Mouse (Mus musculus): Measurements from ENCODE around the gene Dnajc14.
"Not testable (repeated sequence)": the region's sequence is repeated elsewhere in the genome, so short reads cannot be mapped to it uniquely, and the experiment has no call there.

Gene Dnajc14

DNA sequence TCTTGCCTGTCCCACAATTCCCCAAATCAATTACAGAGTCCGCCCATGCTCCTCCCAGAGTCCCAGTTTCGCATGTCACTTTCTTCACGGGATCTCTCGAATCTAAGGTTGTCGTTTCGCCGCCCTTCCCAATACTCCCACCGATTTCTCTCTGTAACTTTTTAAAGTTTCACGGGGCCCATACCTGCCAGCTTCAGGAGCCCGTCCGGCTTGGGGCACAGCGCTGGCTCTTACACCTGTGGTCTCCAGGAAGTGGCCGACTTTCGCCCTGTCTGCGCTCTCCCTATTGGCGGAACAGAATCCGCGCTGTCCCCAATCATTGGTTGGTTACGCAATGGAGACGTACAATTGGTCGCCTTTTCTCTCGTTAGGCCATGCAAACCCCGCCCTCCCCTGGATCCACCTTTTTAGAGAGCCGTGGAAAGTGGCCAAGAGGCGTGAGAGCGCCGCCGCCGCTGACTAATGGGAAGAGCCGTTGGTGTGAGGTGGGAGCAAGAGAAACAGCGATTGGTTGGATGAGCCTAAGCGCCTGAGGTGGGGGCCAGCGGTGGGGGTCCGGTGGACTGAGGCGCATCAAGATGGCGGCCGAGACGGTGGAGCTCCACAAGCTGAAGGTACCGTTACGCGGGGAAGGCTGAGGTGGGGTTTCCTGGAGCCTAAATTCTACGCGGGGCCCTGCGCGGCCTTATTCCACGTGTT lies 17.6 kb downstream of the Dnajc14 start, which contains the start of gene Ormdl2:
TSS of gene Ormdl2 (minus strand) at position 288 of the 699 bp plus-strand sequence.
- DNase-seq: peak; percentile 93 to 95

DNA sequence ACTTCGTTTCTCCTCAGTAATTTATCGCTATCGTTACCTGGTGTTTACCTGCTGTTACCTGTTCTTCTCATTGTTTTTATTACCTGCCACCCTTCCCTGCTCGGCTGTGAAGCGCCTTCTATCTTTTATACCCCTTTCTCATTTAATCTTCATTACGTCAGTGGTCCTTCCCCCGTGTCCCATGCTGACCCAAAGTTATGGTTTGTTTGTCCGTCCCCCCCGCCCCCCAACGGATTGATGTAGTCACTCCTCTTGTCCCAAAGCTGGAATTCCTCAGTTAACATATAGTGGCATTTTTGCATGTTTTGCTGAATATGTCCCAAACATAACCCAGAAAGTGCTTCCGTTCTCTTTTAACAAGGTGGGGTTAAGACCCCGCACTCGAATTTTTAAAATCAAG lies 18.3 kb downstream of the Dnajc14 start:
- DNase-seq: no peak

DNA sequence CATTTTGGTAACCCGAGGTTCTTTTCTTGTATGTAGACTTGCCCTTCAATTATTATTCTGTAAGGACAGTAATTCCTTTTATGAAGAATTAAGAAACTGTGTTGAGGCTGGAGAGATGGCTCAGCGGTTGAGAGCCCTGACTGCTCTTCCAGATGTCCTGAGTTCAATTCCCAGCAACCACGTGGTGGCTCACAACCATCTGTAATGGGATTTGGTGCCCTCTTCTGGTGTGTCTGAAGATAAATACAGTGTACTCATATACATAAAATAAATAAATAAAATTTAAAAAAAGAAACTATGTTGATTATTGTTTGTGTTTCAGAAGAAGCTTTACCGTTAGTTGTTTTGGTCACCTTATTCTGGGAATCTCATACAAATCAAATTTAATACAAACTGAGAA lies 19.2 kb downstream of the Dnajc14 start:
- DNase-seq: not testable (repeated sequence)

DNA sequence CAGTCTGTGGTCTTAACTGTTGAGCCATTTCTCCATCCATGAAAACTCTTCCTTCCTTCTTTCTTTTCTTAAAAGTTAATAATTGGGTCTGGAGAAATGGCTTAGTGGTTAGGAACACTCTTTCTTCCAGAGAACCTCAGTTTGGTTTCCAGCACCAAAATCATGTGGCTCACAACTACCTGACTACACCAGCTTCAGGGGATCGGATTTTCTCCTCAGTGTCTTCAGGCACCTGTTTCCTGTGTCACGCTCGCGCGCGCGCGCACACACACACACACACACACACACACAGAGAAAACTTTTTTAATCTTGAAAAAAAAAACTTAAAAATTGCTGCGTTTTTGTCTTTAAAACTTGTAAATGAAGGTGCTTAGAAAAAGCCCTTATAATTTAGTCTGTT lies 20.0 kb downstream of the Dnajc14 start:
- peak in 1 of 2 experiments; percentile 44 for DNase-seq

DNA sequence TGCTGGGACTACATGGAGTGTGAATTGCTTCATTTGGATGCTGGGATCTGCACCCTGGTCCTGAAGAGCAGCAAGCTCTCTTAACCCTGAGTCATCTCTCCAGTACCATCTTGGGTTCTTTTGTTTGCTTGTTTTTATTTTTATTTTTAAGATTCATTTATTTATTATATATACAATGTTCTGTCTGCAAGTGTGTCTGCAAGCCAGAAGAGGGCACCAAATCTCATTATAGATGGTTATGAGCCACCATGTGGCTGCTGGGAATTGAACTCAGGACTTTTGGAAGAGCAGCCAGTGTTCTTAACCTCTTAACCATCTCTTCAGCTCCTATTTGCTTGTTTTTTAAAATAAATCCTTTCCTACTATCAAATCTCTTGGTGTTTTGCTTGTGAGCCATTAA lies 33.5 kb downstream of the Dnajc14 start:
- DNase-seq: no peak

DNA sequence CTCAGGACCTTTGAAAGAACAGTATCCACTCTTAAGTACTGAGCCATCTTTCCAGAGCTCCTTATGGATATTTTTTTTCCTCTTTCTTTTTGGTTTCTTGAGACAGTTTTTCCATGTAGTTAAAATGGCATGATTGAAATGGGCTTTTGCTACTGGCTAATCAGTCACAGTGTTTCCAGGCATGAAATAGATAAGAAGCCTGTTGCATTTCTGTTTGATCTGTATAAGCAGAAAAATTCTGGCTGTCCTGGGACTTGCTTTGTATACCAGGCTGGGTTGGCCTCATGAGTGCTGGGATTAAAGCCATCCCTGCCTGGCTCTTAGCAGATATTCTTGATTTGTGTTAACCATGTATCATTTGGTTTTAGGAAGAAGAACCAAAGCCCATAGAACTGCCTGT lies 35.6 kb downstream of the Dnajc14 start:
- DNase-seq: no peak

DNA sequence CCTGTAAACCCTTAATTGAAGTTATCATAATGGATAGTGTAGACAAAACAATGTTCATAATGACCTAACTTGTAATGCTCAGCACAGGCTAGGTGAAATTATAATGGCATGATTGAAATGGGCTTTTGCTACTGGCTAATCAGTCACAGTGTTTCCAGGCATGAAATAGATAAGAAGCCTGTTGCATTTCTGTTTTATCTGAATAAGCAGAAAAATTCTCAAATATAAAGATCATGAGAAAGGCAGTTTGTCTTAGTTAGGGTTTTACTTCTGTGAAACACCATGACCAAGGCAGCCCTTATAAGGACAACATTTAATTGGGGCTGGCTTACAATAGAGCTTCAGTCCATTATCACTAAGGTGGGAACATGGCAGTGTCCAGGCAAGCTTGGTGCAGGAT lies 36.8 kb downstream of the Dnajc14 start:
- no peak for DNase-seq

DNA sequence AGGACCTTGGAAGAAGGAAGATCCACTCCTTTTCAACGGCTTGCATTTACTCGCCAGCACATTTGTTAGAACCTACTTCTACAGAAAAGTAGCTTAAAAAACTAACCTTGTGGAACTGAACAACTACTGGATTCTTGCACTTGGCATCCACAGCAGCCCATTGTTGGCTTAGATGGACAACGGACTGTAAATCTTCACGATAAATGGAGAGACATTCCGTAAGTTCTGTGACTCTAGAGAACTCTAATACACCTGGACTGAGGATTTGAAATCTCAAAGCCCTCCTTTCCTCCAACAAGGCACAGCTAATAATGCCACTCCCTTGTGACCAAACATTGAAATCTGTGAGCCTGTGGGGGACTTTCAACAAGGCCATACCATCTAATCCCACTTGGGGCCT lies 39.4 kb downstream of the Dnajc14 start:
- no peak for DNase-seq

DNA sequence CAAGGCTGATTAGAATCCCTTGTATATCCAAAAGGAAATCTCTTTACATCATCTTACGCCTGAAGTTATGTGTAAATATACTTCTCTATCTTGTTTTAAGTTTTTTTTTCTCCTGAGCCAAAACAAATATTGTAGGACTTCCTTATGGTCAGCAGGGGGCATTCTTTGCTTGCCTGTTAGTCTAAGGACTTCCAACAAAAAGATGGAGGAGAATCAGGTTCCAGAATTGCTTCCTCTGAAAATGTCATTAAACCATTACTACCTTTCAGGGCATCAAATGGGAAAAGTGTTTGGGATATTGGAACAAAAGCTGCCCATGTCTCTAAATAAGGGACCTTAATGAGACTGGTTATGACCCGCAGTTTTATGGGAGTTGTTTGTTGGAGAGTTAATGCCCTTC lies 41.7 kb downstream of the Dnajc14 start:
- DNase-seq: no peak

DNA sequence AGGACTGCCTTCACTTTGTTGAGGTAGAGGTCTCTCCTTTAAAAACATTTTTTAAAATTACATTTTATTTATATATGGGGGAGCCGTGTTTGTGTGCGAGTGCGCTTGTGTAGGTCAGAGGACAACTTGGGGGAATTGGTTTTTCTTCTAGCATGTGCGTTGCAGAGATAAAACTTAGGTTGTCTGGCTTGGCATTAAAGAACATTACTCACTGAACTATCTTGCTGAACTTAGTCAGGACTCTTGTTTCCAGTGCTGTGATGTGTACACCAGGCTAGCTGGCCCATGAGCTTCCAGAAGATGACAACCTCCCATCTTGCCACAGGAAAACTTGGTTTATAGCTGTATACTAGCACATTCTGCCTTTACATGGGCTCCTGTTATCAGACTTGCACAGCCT lies 42.8 kb downstream of the Dnajc14 start:
- no peak for DNase-seq

DNA sequence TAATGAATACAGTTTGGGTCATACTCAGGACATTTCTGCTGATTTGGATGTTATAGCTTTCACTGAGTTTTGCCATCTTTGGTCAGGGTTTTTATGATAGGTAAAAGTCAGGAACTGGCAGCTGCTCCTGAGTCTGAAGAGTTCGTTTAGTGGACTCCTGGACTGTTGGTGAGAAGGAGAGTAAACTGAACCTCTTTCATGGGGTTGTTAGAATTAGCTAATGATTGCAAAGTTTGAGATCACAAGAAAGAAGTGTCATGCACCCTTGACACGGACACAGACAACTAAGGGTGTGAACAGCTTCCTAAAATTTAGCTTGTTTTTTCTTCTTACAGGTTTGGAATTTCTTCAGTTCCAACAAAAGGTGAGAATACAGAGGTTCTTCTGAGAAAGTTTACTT lies 44.6 kb downstream of the Dnajc14 start:
- DNase-seq: no peak

DNA sequence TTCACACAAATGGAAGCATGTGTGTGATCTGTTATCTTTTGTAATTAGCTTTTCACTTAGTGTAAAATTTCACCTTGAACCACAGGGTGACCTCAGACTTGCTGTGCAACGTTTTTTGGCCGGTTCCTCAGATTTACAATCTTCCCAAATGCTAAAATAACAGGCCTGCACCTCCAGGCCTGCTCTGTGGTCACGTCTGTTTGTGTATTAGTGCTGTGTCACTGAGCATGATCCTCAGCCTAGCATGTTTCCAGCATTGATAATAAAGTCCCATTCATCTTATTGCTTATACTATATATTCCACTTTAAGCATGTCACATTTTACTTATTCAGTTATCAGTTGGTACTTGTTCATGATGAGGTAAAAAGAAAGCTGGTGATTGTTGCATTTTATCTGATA lies 46.5 kb downstream of the Dnajc14 start:
- DNase-seq: no peak

DNA sequence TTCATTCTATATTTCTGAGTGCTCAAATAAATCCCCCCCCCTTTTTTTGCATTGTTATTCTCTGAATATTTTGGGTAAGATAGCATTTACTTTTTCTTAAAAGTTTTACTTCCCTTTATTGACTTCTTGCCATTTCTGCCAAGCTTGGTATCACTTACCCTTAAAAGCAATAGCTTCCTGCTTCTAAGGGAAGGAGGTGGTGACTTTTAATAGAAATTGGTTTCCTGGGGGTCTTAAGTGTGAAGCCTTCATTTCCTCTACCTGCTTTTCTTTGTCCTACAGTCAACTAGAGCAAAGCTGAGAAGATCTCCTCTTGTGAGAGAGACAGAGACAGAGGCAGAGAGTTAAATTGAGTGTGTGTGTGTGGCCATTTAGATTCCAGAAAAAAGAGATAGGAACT lies 57.3 kb downstream of the Dnajc14 start:
- no peak for DNase-seq

DNA sequence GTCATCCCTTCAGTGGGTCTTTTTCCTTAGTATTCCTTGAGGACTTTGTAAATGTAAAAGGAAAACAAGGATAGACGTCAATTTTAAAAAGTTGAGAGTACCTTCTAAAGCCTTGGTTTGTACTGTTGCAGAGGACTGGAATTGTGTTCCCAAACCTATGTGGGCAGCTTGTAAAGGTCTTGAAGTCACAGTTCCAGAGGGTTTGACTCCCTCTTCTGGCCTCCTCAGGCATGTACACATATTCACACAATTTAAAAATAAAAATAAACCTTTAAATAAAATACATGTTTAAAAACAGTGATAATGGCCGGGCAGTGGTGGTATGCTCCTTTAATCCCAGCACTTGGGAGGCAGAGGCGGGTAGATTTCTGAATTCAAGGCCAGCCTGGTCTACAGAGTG lies 62.2 kb downstream of the Dnajc14 start:
- no peak for DNase-seq

DNA sequence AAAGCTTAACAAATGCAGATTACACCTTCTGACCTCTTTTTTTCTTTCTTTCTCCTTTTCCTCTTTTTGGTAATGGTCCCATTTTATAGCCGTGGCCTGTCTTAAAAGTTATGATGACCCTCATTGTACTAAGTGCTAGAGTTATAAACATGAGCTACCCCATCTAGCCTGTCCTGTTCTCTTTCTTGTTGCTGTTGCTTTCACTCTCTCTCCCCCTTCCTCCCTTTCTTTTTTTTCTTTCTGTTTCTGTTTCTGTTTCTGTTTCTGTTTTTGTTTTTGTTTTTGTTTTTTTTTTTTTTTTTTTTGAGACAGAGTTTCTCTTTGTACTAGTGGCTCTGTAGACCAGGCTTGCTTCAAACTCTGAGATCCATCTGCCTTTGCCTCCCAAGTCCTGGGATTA lies 62.7 kb downstream of the Dnajc14 start:
- no peak for DNase-seq
